Mouse (Mus musculus) cortical plate, adult 2 months (tissue): Measurements from ENCODE around the gene Ppm1n.

ENCODE experiments used
- CTCF ChIP-seq: fragments of 200-500 bp; IDR thresholded peaks from 2 replicates; pipeline ENCODE4 v1.5.1; 2011; ENCODE audit warnings: mild to moderate bottlenecking, control low read depth, low read length; ENCODE audit not compliant: insufficient read depth; ENCODE audit errors: extremely low read depth
- POLR2A ChIP-seq: fragments of 200-500 bp; IDR thresholded peaks from 2 replicates; pipeline ENCODE4 v1.6.1; 2011; ENCODE audit warnings: mild to moderate bottlenecking, low read length, control low read depth; ENCODE audit not compliant: insufficient read depth; ENCODE audit errors: extremely low read depth

- no peak for TF ChIP-seq CTCF
- no peak for TF ChIP-seq POLR2A
These were observed 10.7 kb downstream of the Ppm1n start for GRCm38 (mm10) chr7:19268993-19269681.
